Mouse (Mus musculus) liver, embryonic 14.5 days (tissue): ENCODE results near the gene Dnajc10.

Experiments
- CTCF ChIP-seq: IDR thresholded peaks from 2 replicates; pipeline ENCODE4 v1.5.1; 2016; ENCODE audit warnings: antibody characterized with exemption, low read depth, control low read depth
- EP300 ChIP-seq: IDR thresholded peaks from 2 replicates; pipeline ENCODE4 v1.6.1; 2016; ENCODE audit warnings: antibody characterized with exemption, low read depth

DNA sequence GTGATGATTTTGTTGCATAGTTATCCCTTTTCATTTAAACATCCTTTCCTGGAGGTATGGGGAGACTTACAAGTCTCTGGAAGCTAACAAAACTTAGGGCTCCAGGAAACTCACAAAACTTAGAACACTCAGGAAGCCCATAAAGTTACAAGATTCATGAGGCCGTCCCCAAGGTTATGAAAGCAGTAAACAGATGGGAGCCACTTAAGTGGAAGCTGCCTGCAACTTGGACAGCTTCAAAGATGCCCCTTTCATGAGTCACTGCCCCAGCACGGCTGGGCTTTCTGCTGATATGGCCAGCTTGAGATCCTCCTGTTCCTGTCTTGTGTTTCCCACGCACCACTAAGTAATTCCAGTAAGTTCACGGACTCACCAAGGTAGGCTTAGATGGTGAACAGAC is 69.2 kb downstream of the Dnajc10 start:
- TF ChIP-seq CTCF (no peak), EP300 (no peak)
